Mouse (Mus musculus) stomach, postnatal 0 days (tissue): Measurements from ENCODE around the gene Edc3. TPM values are rescaled to one million over a fixed set of nuclear protein-coding genes. Genes with fewer than 3 reads are reported as not detected.

Source experiments
- ATAC-seq: fragments of 200-750 bp; cut with Nextera tagmentation; 2 replicates; pipeline ENCODE4 v1.8.0; 2017; ENCODE audit not compliant: low FRiP score, low TSS enrichment
- DNase-seq: peaks from one replicate; pipeline ENCODE4 v3.0.0-alpha.2; 2016; ENCODE audit warnings: low spot score
- H3K27ac ChIP-seq: fragments of 300-500 bp; sonication (generic); replicated peaks from 2 replicates; pipeline ENCODE4 v1.5.1; 2014; ENCODE audit warnings: mild to moderate bottlenecking, control low read depth
- H3K27me3 ChIP-seq: fragments of 300-500 bp; sonication (generic); 2 replicates; pipeline ENCODE4 v1.6.1; 2014; ENCODE audit warnings: low read length; ENCODE audit not compliant: control insufficient read depth, insufficient read depth
- H3K36me3 ChIP-seq: fragments of 300-500 bp; sonication (generic); 2 replicates; pipeline ENCODE4 v1.6.1; 2014; ENCODE audit warnings: low read length, mixed read lengths; ENCODE audit not compliant: control insufficient read depth, insufficient read depth
- H3K4me1 ChIP-seq: fragments of 300-500 bp; sonication (generic); replicated peaks from 2 replicates; pipeline ENCODE4 v1.6.1; 2014; ENCODE audit warnings: antibody characterized with exemption; ENCODE audit not compliant: control insufficient read depth, insufficient read depth
- H3K4me2 ChIP-seq: fragments of 300-500 bp; sonication (generic); replicated peaks from 2 replicates; pipeline ENCODE4 v1.6.1; 2014; ENCODE audit warnings: low read depth, mild to moderate bottlenecking, control low read depth, moderate library complexity
- H3K4me3 ChIP-seq: fragments of 300-500 bp; sonication (generic); 2 replicates; pipeline ENCODE4 v1.5.1; 2014; ENCODE audit warnings: low read depth, low read length, control low read depth
- H3K9ac ChIP-seq: fragments of 300-500 bp; sonication (generic); 2 replicates; pipeline ENCODE4 v1.6.1; 2014; ENCODE audit warnings: mild to moderate bottlenecking, low read length, control low read depth, mixed read lengths
- H3K9me3 ChIP-seq: fragments of 300-500 bp; sonication (generic); 2 replicates; pipeline ENCODE4 v1.6.1; 2016; ENCODE audit warnings: low read length; ENCODE audit not compliant: control insufficient read depth
- CTCF ChIP-seq: IDR thresholded peaks from 2 replicates; pipeline ENCODE4 v1.5.1; 2016; ENCODE audit warnings: antibody characterized with exemption, low read depth, mild to moderate bottlenecking, moderate library complexity
- EP300 ChIP-seq: optimal IDR thresholded peaks from 2 replicates; pipeline ENCODE3; 2016; ENCODE audit warnings: antibody characterized with exemption
- WGBS: fragments of 180-500 bp; shearing (Covaris S2); extraction: QIAGEN DNeasy Blood & Tissue Kit; methylation state at CpG from one replicate; pipeline ENCODE4 v1.1.7; 2014; 5-methylcytosine and 5-hydroxymethylcytosine counted together
- polyA plus RNA-seq: library from polyadenylated mRNA; unstranded; fragments of >200 nt; fragmentation: Nextera tagmentation; extraction: Ambion mirVana; gene quantifications from 2 replicates; pipeline ENCODE4 v1.2.1, GENCODE M21; 2015

Edc3 gene
- polyA plus RNA-seq, 1 experiment from 2014 or later = 13.6 TPM

GRCm38 (mm10) chr9:57757578-57757977 is 49.2 kb downstream of the Edc3 start:
- no peak overlapping the region for H3K4me3 ChIP-seq
- 82% methylated on average over 3 of the region's 3 CpGs for WGBS
- ATAC-seq (no peak), DNase-seq (no peak)
- 0 out of 2 replicates have a peak, but pooled peaks cover 7% of the 10 kb centered on the region for H3K4me1 ChIP-seq
- no peaks in the 10 kb centered on the region for H3K27me3 ChIP-seq
- H3K27ac ChIP-seq = no peak overlapping the region
- H3K4me2 ChIP-seq = no peak overlapping the region
- H3K9ac ChIP-seq = no peak overlapping the region
- TF ChIP-seq CTCF (no peak), EP300 (no peak)
- H3K9me3 ChIP-seq = no peaks in the 10 kb centered on the region
- H3K36me3 ChIP-seq = peaks cover 59% of the 10 kb centered on the region

GRCm38 (mm10) chr9:57758528-57758927 is 50.2 kb downstream of the Edc3 start:
- H3K9me3 ChIP-seq = no peaks in the 10 kb centered on the region
- no peaks in the 10 kb centered on the region for H3K27me3 ChIP-seq
- peaks cover 50% of the 10 kb centered on the region for H3K36me3 ChIP-seq
- no peak overlapping the region for H3K9ac ChIP-seq
- WGBS = 93% methylated on average over 22 of the region's 22 CpGs
- DNase-seq (no peak), ATAC-seq (no peak)
- H3K4me2 ChIP-seq = no peak overlapping the region
- TF ChIP-seq EP300 = no peak
- no peak for TF ChIP-seq CTCF
- no peak overlapping the region for H3K27ac ChIP-seq
- H3K4me3 ChIP-seq = no peak overlapping the region
- peaks cover 15% of the 10 kb centered on the region; the same call in 1 of the 2 replicates for H3K4me1 ChIP-seq

- Histone ChIP-seq H3K9ac (no peak overlapping the region), H3K4me2 (no peak overlapping the region), H3K9me3 (no peaks in the 10 kb centered on the region), H3K27ac (no peak overlapping the region), H3K4me1 (peaks cover 20% of the 10 kb centered on the region; the same call in 1 of the 2 replicates), H3K36me3 (peaks cover 43% of the 10 kb centered on the region), H3K27me3 (no peaks in the 10 kb centered on the region), H3K4me3 (no peak overlapping the region)
- WGBS = 19% methylated on average over 6 of the region's 6 CpGs
- ATAC-seq (peak; percentile 40), DNase-seq (peak; percentile 78)
- TF ChIP-seq EP300 (no peak), CTCF (peak; percentile 94)
Measured at GRCm38 (mm10) chr9:57759289-57759688, 50.9 kb downstream of the Edc3 start.

GRCm38 (mm10) chr9:57760416-57761146 is 52.2 kb downstream of the Edc3 start:
- H3K27ac ChIP-seq = no peak overlapping the region
- peaks cover 30% of the 10 kb centered on the region for H3K36me3 ChIP-seq
- DNase-seq = no peak
- H3K27me3 ChIP-seq = no peaks in the 10 kb centered on the region
- no peak overlapping the region for H3K9ac ChIP-seq
- H3K4me1 ChIP-seq = peaks cover 20% of the 10 kb centered on the region; the same call in 1 of the 2 replicates
- ATAC-seq = no peak
- 92% methylated on average over 24 of the region's 24 CpGs for WGBS
- no peak overlapping the region for H3K4me2 ChIP-seq
- H3K4me3 ChIP-seq = no peak overlapping the region
- TF ChIP-seq CTCF = no peak
- no peak for TF ChIP-seq EP300
- H3K9me3 ChIP-seq = no peaks in the 10 kb centered on the region

GRCm38 (mm10) chr9:57761563-57762551 is 53.5 kb downstream of the Edc3 start:
- ATAC-seq = no peak
- Histone ChIP-seq H3K27ac (no peak overlapping the region; the same call in 1 of the 2 replicates), H3K4me1 (peaks cover 20% of the 10 kb centered on the region; the same call in 1 of the 2 replicates), H3K4me3 (no peak overlapping the region), H3K9me3 (no peaks in the 10 kb centered on the region), H3K4me2 (peak overlapping the region; percentile 25; the same call in 1 of the 2 replicates), H3K36me3 (peaks cover 27% of the 10 kb centered on the region; the same call in 1 of the 2 replicates), H3K27me3 (no peaks in the 10 kb centered on the region), H3K9ac (0 out of 2 replicates have a peak overlapping the region, but pooled peaks have one; percentile 13)
- 88% methylated on average over 13 of the region's 13 CpGs for WGBS
- no peak for TF ChIP-seq EP300
- no peak for TF ChIP-seq CTCF
- no peak for DNase-seq
